Comparison of ENCODE assay signal across 10 mouse cellular contexts in genomic region chr15:102459381-102459780, GRCm38 (mm10). TPM values are rescaled to one million over a fixed set of nuclear protein-coding genes. Genes with fewer than 3 reads are reported as not detected.
DNase-seq lines count a peak whose midpoint lies in the region; ATAC-seq and TF ChIP-seq lines count a peak whose summit lies in the region.
"Had no signal": no experiment of that assay in that cellular context is flagged by ENCODE, and none has a peak within 500 bp of the region (broad histone marks: within the 10 kb centered on the region; RNA-seq: fewer than 3 reads in every experiment).

No protein-coding gene starts in this region.

- intact Hi-C loops in left cerebral cortex, adult 2 months (cut with DNase I): no loop called here

- no peaks in the 10 kb centered on the region for H3K27me3 ChIP-seq in embryonic facial prominence, embryonic 14.5 days (replicated peaks; ENCODE audit: control insufficient read depth, insufficient read depth, low read length)
- no peaks in the 10 kb centered on the region for H3K27me3 ChIP-seq in limb, embryonic 10.5 days (ENCODE audit: low read depth, poor library complexity, severe bottlenecking)
- H3K27me3 ChIP-seq in neural tube, embryonic 13.5 days: no peaks in the 10 kb centered on the region

- H3K9ac ChIP-seq in embryonic facial prominence, embryonic 14.5 days (ENCODE audit: low read depth, low read length): peak overlapping the region; percentile 51
- peak overlapping the region; percentile 64 for H3K9ac ChIP-seq in neural tube, embryonic 13.5 days

- peak overlapping the region; percentile 55 for H3K4me3 ChIP-seq in left cerebral cortex, adult 2 months
- peak overlapping the region; percentile 39 for H3K4me3 ChIP-seq in embryonic facial prominence, embryonic 14.5 days (ENCODE audit: low read depth, low read length)
- peak overlapping the region; percentile 56 for H3K4me3 ChIP-seq in limb, embryonic 10.5 days
- H3K4me3 ChIP-seq in neural tube, embryonic 13.5 days: peak overlapping the region; percentile 46

- TF ChIP-seq CTCF in left cerebral cortex, adult 2 months (IDR thresholded peaks at IDR 0.05): no peak

- H3K4me1 ChIP-seq in embryonic facial prominence, embryonic 14.5 days (ENCODE audit: control insufficient read depth, insufficient read depth, low read length): no peaks in the 10 kb centered on the region
- peaks cover 24% of the 10 kb centered on the region for H3K4me1 ChIP-seq in limb, embryonic 10.5 days
- H3K4me1 ChIP-seq in neural tube, embryonic 13.5 days (replicated peaks): peaks cover 26% of the 10 kb centered on the region

- peak overlapping the region; percentile 49 for H3K4me2 ChIP-seq in embryonic facial prominence, embryonic 14.5 days (ENCODE audit: low read depth, low read length)
- peak overlapping the region; percentile 65 for H3K4me2 ChIP-seq in neural tube, embryonic 13.5 days

- 29% methylated on average over 6 of the region's 6 CpGs for WGBS in embryonic facial prominence, embryonic 14.5 days
- WGBS in limb, embryonic 10.5 days: 37% methylated on average over 6 of the region's 6 CpGs
- WGBS in neural tube, embryonic 13.5 days: 37% methylated on average over 6 of the region's 6 CpGs

- no peaks in the 10 kb centered on the region for H3K9me3 ChIP-seq in embryonic facial prominence, embryonic 14.5 days (ENCODE audit: control insufficient read depth, low read length)
- H3K9me3 ChIP-seq in limb, embryonic 10.5 days (replicated peaks): no peaks in the 10 kb centered on the region
- H3K9me3 ChIP-seq in neural tube, embryonic 13.5 days: no peaks in the 10 kb centered on the region

- ATAC-seq in embryonic facial prominence, embryonic 14.5 days (ENCODE audit: low read depth): no peak
- ATAC-seq in neural tube, embryonic 13.5 days (ENCODE audit: low read depth): no peak
- no peak for ATAC-seq in erythroid progenitor cell, adult 5-6 weeks (replicated peaks; ENCODE audit: low FRiP score, poor library complexity, severe bottlenecking)

- DNase-seq in left cerebral cortex, adult 2 months (ENCODE audit: extremely low spot score in 1 of 2, low spot score in 2 of 2): no peak
- no peak for DNase-seq in left cerebral cortex, adult 18-20 months (ENCODE audit: low spot score in 2 of 2)
- DNase-seq in embryonic facial prominence, embryonic 14.5 days (ENCODE audit: low spot score): no peak
- no peak for DNase-seq in limb, embryonic 10.5 days (ENCODE audit: low spot score)
- no peak for DNase-seq in thymus, postnatal 4 days
- no peak for DNase-seq in gastrocnemius, postnatal 10 days

- H3K36me3 ChIP-seq in embryonic facial prominence, embryonic 14.5 days (ENCODE audit: control insufficient read depth, insufficient read depth, low read length): 0 out of 2 replicates have a peak, but pooled peaks cover 4% of the 10 kb centered on the region
- H3K36me3 ChIP-seq in limb, embryonic 10.5 days: peaks cover 11% of the 10 kb centered on the region
- peaks cover 11% of the 10 kb centered on the region; the same call in 1 of the 2 replicates for H3K36me3 ChIP-seq in neural tube, embryonic 13.5 days

- peak overlapping the region; percentile 82 for H3K27ac ChIP-seq in left cerebral cortex, adult 2 months
- H3K27ac ChIP-seq in embryonic facial prominence, embryonic 14.5 days (replicated peaks; ENCODE audit: low read depth, low read length): no peak overlapping the region
- 0 out of 2 replicates have a peak overlapping the region, but pooled peaks have one; percentile 66 for H3K27ac ChIP-seq in limb, embryonic 10.5 days
- H3K27ac ChIP-seq in neural tube, embryonic 13.5 days (replicated peaks): no peak overlapping the region

RNA-seq across cellular contexts. Expression of gene Prr13, which starts 0.6 kb away (rescaled TPM):
- total RNA-seq in left cerebral cortex, adult 2 months (2021): 10 to 100 TPM; 46.1 to 47.6 TPM
- total RNA-seq in left cerebral cortex, adult 18-20 months (2021): 10 to 100 TPM; 55.0 to 57.5 TPM
- 95.9 and 97.6 TPM in 2 replicates for polyA plus RNA-seq in embryonic facial prominence, embryonic 14.5 days (2014; fragmentation: Nextera tagmentation; extraction: Ambion mirVana)
- polyA plus RNA-seq in limb, embryonic 10.5 days (2016; fragmentation: Nextera tagmentation; extraction: Ambion mirVana): 57.6 and 60.5 TPM in 2 replicates
- 88.7 and 100.0 TPM in 2 replicates for polyA plus RNA-seq in neural tube, embryonic 13.5 days (2015; fragmentation: Nextera tagmentation; extraction: Ambion mirVana)
- total RNA-seq in gastrocnemius, postnatal 10 days (2021): 10 to 100 TPM; 11.3 to 14.5 TPM
- 45.4 and 56.6 TPM in 2 replicates for total RNA-seq in erythroid progenitor cell, adult 5-6 weeks (2015; ENCODE audit: low replicate concordance)
- total RNA-seq in erythroid progenitor cell, adult 5-6 weeks (2017; ENCODE audit: low replicate concordance): 18.6 and 49.4 TPM in 2 replicates

RNA-seq across cellular contexts. Expression of gene Pcbp2, which starts 11.0 kb away (rescaled TPM):
- total RNA-seq in left cerebral cortex, adult 2 months (2021): 100 to 1,000 TPM; 497 to 500 TPM
- total RNA-seq in left cerebral cortex, adult 18-20 months (2021): 100 to 1,000 TPM; 499 to 503 TPM
- 276 and 279 TPM in 2 replicates for polyA plus RNA-seq in embryonic facial prominence, embryonic 14.5 days (2014; fragmentation: Nextera tagmentation; extraction: Ambion mirVana)
- polyA plus RNA-seq in limb, embryonic 10.5 days (2016; fragmentation: Nextera tagmentation; extraction: Ambion mirVana): 230 and 235 TPM in 2 replicates
- polyA plus RNA-seq in neural tube, embryonic 13.5 days (2015; fragmentation: Nextera tagmentation; extraction: Ambion mirVana): 137 and 142 TPM in 2 replicates
- total RNA-seq in gastrocnemius, postnatal 10 days (2021): 100 to 1,000 TPM; 476 to 508 TPM
- 405 and 484 TPM in 2 replicates for total RNA-seq in erythroid progenitor cell, adult 5-6 weeks (2015; ENCODE audit: low replicate concordance)
- total RNA-seq in erythroid progenitor cell, adult 5-6 weeks (2017; ENCODE audit: low replicate concordance): 185 and 238 TPM in 2 replicates

RNA-seq across cellular contexts. Expression of gene Amhr2, which starts 14.2 kb away (rescaled TPM):
- total RNA-seq in left cerebral cortex, adult 2 months (2021): 1 to 10 TPM in 1 of 2 experiments, under 1 TPM in 1; 0.98 to 3.2 TPM
- total RNA-seq in left cerebral cortex, adult 18-20 months (2021): 1 to 10 TPM; 1.7 to 2.1 TPM
- polyA plus RNA-seq in embryonic facial prominence, embryonic 14.5 days (2014; fragmentation: Nextera tagmentation; extraction: Ambion mirVana): 0.26 and 0.96 TPM in 2 replicates
- polyA plus RNA-seq in limb, embryonic 10.5 days (2016; fragmentation: Nextera tagmentation; extraction: Ambion mirVana): 0.15 TPM in 1 of 2 replicates, not detected in the other
- 0.13 and 0.76 TPM in 2 replicates for polyA plus RNA-seq in neural tube, embryonic 13.5 days (2015; fragmentation: Nextera tagmentation; extraction: Ambion mirVana)
- 1 to 10 TPM; 4.1 to 5.8 TPM for total RNA-seq in gastrocnemius, postnatal 10 days (2021)
- total RNA-seq in erythroid progenitor cell, adult 5-6 weeks (2015; ENCODE audit: low replicate concordance): not detected in 2 replicates
- 3.6 TPM in 1 of 2 replicates, not detected in the other for total RNA-seq in erythroid progenitor cell, adult 5-6 weeks (2017; ENCODE audit: low replicate concordance)

RNA-seq across cellular contexts. Expression of gene Gm10337, which starts 44.1 kb away (rescaled TPM):
- total RNA-seq in left cerebral cortex, adult 2 months (2021): not detected
- total RNA-seq in left cerebral cortex, adult 18-20 months (2021): not detected
- 3.2 and 5.2 TPM in 2 replicates for polyA plus RNA-seq in embryonic facial prominence, embryonic 14.5 days (2014; fragmentation: Nextera tagmentation; extraction: Ambion mirVana)
- 3.8 and 4.8 TPM in 2 replicates for polyA plus RNA-seq in limb, embryonic 10.5 days (2016; fragmentation: Nextera tagmentation; extraction: Ambion mirVana)
- polyA plus RNA-seq in neural tube, embryonic 13.5 days (2015; fragmentation: Nextera tagmentation; extraction: Ambion mirVana): 8.7 and 16.2 TPM in 2 replicates
- not detected for total RNA-seq in gastrocnemius, postnatal 10 days (2021)
- not detected in 2 replicates for total RNA-seq in erythroid progenitor cell, adult 5-6 weeks (2015; ENCODE audit: low replicate concordance)
- not detected in 2 replicates for total RNA-seq in erythroid progenitor cell, adult 5-6 weeks (2017; ENCODE audit: low replicate concordance)
- total RNA-seq: layer of hippocampus, postnatal 25 days had no signal
- polyA plus RNA-seq: brain, embryonic 14.5 days had no signal

RNA-seq across cellular contexts. Expression of gene Sp1, which starts 53.4 kb away (rescaled TPM):
- 10 to 100 TPM; 26.8 to 27.2 TPM for total RNA-seq in left cerebral cortex, adult 2 months (2021)
- 10 to 100 TPM; 23.8 to 32.2 TPM for total RNA-seq in left cerebral cortex, adult 18-20 months (2021)
- polyA plus RNA-seq in embryonic facial prominence, embryonic 14.5 days (2014; fragmentation: Nextera tagmentation; extraction: Ambion mirVana): 15.5 and 16.5 TPM in 2 replicates
- 9.1 and 9.8 TPM in 2 replicates for polyA plus RNA-seq in limb, embryonic 10.5 days (2016; fragmentation: Nextera tagmentation; extraction: Ambion mirVana)
- 4.3 and 6.0 TPM in 2 replicates for polyA plus RNA-seq in neural tube, embryonic 13.5 days (2015; fragmentation: Nextera tagmentation; extraction: Ambion mirVana)
- 10 to 100 TPM; 32.9 to 43.2 TPM for total RNA-seq in gastrocnemius, postnatal 10 days (2021)
- 80.5 and 94.1 TPM in 2 replicates for total RNA-seq in erythroid progenitor cell, adult 5-6 weeks (2015; ENCODE audit: low replicate concordance)
- 70.4 and 79.1 TPM in 2 replicates for total RNA-seq in erythroid progenitor cell, adult 5-6 weeks (2017; ENCODE audit: low replicate concordance)

Comparison
In these comparisons a context has a peak if more than half of its experiments do, and no peak if none do; other contexts are left out.
1. H3K27ac ChIP-seq: peak in left cerebral cortex, adult 2 months (single experiment) and limb, embryonic 10.5 days (single experiment); none in embryonic facial prominence, embryonic 14.5 days (single experiment) and neural tube, embryonic 13.5 days (single experiment).
2. Peak in every context shown above with its lines, with median percentiles within 50 percentile points of each other: H3K4me3 ChIP-seq.